Mouse (Mus musculus) ES-E14 (cell line): Measurements from ENCODE around the gene Kcnk6. TPM values are rescaled to one million over a fixed set of nuclear protein-coding genes. Genes with fewer than 3 reads are reported as not detected.
A peak's percentile ranks its signal among the peaks of the same experiment; 100 is the strongest.

ENCODE experiments used
- DNase-seq: peaks from one replicate; pipeline ENCODE4 v3.0.0-alpha.2; 2013; ENCODE audit warnings: low read depth, low spot score
- H3K27ac ChIP-seq: 2 replicates; pipeline ENCODE4 v1.5.1; 2012; ENCODE audit warnings: low read depth, mild to moderate bottlenecking, low read length, moderate library complexity, mixed read lengths; ENCODE audit not compliant: poor library complexity, insufficient read depth, severe bottlenecking
- H3K36me3 ChIP-seq: 2 replicates; pipeline ENCODE4 v1.6.1; 2012; ENCODE audit warnings: mild to moderate bottlenecking, low read length, moderate library complexity, mixed read lengths; ENCODE audit not compliant: control insufficient read depth, poor library complexity, insufficient read depth, severe bottlenecking
- H3K4me1 ChIP-seq, 2 experiments: fragments of 150-350 bp in 1 of 2; sonication (generic) in 1 of 2; 2 replicates each; pipeline ENCODE4 v1.6.1; 2012; ENCODE audit warnings: low read length in 2 of 2, mild to moderate bottlenecking in 1 of 2, mixed read lengths in 1 of 2; ENCODE audit not compliant: control insufficient read depth in 2 of 2, insufficient read depth in 2 of 2, poor library complexity in 1 of 2
- H3K4me3 ChIP-seq, 2 experiments: fragments of 150-350 bp in 1 of 2; sonication (generic) in 1 of 2; 2 replicates each; pipeline ENCODE4 v1.5.1; 2012; ENCODE audit warnings: low read length in 2 of 2, low read depth in 1 of 2, mild to moderate bottlenecking in 1 of 2, mixed read lengths in 1 of 2; ENCODE audit not compliant: insufficient read depth in 1 of 2, poor library complexity in 1 of 2, severe bottlenecking in 1 of 2
- H3K9ac ChIP-seq: 2 replicates; pipeline ENCODE4 v1.6.1; 2012; ENCODE audit warnings: low read depth, mild to moderate bottlenecking, low read length, mixed read lengths; ENCODE audit not compliant: poor library complexity, insufficient read depth, severe bottlenecking
- H3K9me3 ChIP-seq: fragments of 150-350 bp; sonication (generic); 2 replicates; pipeline ENCODE4 v1.6.1; 2012; ENCODE audit warnings: low read depth, mild to moderate bottlenecking, low read length; ENCODE audit not compliant: control insufficient read depth, insufficient read depth
- CHD2 ChIP-seq: IDR thresholded peaks from 2 replicates; pipeline ENCODE4 v1.6.1; 2014; ENCODE audit warnings: mild to moderate bottlenecking, low read depth, low read length, inconsistent platforms
- HCFC1 ChIP-seq: IDR thresholded peaks from 2 replicates; pipeline ENCODE4 v1.6.1; 2012; ENCODE audit warnings: low read length, inconsistent platforms, borderline replicate concordance; ENCODE audit not compliant: insufficient read depth
- MAFK ChIP-seq: IDR thresholded peaks from 2 replicates; pipeline ENCODE4 v1.6.1; 2014; ENCODE audit warnings: mild to moderate bottlenecking, low read depth, low read length, inconsistent platforms; ENCODE audit not compliant: insufficient read depth
- ZC3H11A ChIP-seq: IDR thresholded peaks from 2 replicates; pipeline ENCODE4 v1.6.1; 2012; ENCODE audit warnings: low read depth, mild to moderate bottlenecking, inconsistent platforms, low read length, borderline replicate concordance
- ZNF384 ChIP-seq: IDR thresholded peaks from 2 replicates; pipeline ENCODE4 v1.6.1; 2012; ENCODE audit warnings: low read depth, low read length, inconsistent platforms
- in situ Hi-C, 2 experiments: fragments of 600-800 bp; cut with MboI; formaldehyde crosslinking; loops; one replicate each; pipeline ENCODE4 v1.15.1; 2025; ENCODE audit warnings: low sequenced_read_pairs in 2 of 2, inconsistent platforms in 1 of 2; ENCODE audit not compliant: unreplicated experiment in 2 of 2
- total RNA-seq: library from RNA; depleted of rRNA; stranded (reverse); fragments of 300-350 nt; gene quantifications from 2 replicates; pipeline ENCODE4 v1.2.3, GENCODE M21; 2012

Kcnk6 gene
- total RNA-seq, 1 experiment = 6.2 TPM

DNA sequence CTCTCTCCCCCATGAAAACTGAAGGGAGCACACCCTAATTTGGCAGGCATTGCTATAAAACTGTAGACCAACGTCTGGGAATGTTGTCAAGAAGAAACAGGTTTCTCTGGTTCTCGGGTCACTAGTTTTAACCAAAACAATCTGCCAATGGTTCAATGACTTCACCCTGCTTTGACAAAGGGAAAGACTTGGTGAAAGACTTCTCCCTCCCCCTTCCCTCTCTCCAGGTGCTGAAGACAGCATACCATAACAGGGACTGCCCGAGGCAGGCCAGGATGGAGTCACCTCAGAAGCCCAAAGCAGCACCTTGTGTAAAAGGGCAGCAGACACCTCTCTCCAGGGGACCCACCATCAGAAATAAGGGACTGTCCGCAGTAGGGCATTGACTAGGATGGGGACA, 34.6 kb upstream of the Kcnk6 start:
- Histone ChIP-seq H3K9me3 (no peaks in the 10 kb centered on the region), H3K36me3 (peaks cover 12% of the 10 kb centered on the region; the same call in 1 of the 2 replicates), H3K4me3 (no peak overlapping the region), H3K4me1 (peaks cover 0 to 10% of the 10 kb centered on the region in 2 experiments; a peak in 1 of 4 replicates), H3K27ac (no peak overlapping the region), H3K9ac (no peak overlapping the region)
- TF ChIP-seq CHD2 (0 out of 2 replicates have a peak, but pooled peaks have one; percentile 18), ZC3H11A (no peak)
- in situ Hi-C loops = no loop called here
- DNase-seq = no peak

DNA sequence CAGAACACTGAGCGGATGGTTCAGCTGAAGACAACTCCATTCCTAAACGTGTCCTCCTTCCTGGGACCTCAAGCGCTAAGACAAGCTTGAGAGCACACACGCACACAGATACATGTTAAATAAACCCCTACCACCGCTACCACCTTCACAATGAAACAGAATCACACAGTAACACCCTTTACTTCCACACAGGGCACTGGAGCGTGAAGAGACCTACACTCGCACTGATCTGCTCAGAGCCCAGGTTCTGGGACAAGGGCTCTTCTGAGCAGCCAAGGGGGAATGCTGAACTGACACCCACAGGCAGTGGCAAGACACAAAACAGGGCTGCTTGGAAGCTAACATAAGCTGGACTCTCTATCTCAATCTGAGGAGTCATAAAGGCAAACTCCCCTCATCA, 33.3 kb upstream of the Kcnk6 start:
- Histone ChIP-seq H3K27ac (no peak overlapping the region), H3K9ac (no peak overlapping the region), H3K36me3 (peaks cover 12% of the 10 kb centered on the region; the same call in 1 of the 2 replicates), H3K4me3 (no peak overlapping the region), H3K9me3 (no peaks in the 10 kb centered on the region), H3K4me1 (peaks cover 0 to 8% of the 10 kb centered on the region in 2 experiments; a peak in 1 of 4 replicates)
- TF ChIP-seq CHD2 = no peak
- TF ChIP-seq HCFC1 = no peak
- no peak for TF ChIP-seq ZNF384
- no peak for TF ChIP-seq ZC3H11A
- TF ChIP-seq MAFK = no peak
- DNase-seq = no peak
- in situ Hi-C loops = no loop called here

DNA sequence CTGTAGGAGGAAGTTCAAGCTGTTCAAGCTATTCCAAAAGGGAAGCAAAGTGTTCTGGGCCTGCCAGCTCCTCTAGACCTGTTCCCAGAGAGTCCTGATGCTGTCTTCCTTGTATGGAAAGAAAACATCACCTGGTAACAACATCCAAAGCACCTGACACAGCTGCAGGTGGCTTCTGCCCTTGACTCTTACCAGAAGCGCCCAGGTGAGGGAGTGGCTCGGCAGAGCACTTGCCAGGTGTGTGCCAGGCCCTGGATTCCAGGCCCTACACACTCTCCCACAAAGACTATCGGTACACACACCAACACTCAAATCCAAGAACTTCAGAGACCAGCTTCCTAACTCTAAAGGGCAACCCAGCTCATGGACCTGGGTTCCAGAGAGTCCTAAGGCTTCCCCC, 31.5 kb upstream of the Kcnk6 start:
- H3K36me3 ChIP-seq = peaks cover 23% of the 10 kb centered on the region
- in situ Hi-C loops = no loop called here
- DNase-seq = no peak
- H3K4me1 ChIP-seq = peaks cover 0 to 12% of the 10 kb centered on the region in 2 experiments; a peak in 2 of 4 replicates
- H3K9ac ChIP-seq = no peak overlapping the region
- H3K27ac ChIP-seq = no peak overlapping the region; the same call in 1 of the 2 replicates
- no peak for TF ChIP-seq HCFC1
- no peak for TF ChIP-seq MAFK
- TF ChIP-seq CHD2 = no peak
- TF ChIP-seq ZC3H11A = no peak
- no peak for TF ChIP-seq ZNF384
- H3K9me3 ChIP-seq = no peaks in the 10 kb centered on the region
- H3K4me3 ChIP-seq = no peak overlapping the region

DNA sequence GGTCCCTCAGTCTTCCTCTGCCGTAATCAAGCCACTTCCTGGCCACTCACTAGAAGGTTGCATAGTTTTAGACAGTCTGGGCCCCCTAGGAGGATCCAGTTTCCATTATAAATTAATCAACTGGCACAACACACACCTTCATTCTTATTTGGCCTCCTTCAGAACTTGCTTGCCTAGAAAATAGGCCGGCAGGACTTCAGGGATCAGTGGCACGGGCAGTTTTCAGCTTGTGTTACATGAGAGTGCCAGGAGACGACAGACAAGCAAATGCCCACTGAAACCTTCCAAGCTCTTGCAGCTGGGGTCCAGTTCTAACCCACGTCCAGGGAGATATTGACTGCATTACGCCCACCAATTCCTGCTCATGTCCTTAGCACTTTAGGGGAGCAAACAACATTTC, 29.8 kb upstream of the Kcnk6 start:
- DNase-seq = no peak
- in situ Hi-C loops = no loop called here
- H3K4me1 ChIP-seq = peaks cover 0 to 11% of the 10 kb centered on the region in 2 experiments; a peak in 2 of 4 replicates
- no peak overlapping the region for H3K9ac ChIP-seq
- no peak overlapping the region for H3K4me3 ChIP-seq
- H3K27ac ChIP-seq = no peak overlapping the region
- H3K9me3 ChIP-seq = no peaks in the 10 kb centered on the region
- TF ChIP-seq HCFC1 = no peak
- no peak for TF ChIP-seq CHD2
- no peak for TF ChIP-seq ZNF384
- no peak for TF ChIP-seq MAFK
- no peak for TF ChIP-seq ZC3H11A
- peaks cover 39% of the 10 kb centered on the region for H3K36me3 ChIP-seq
